Mouse (Mus musculus) midbrain, embryonic 12.5 days (tissue): ENCODE data around the gene Pkn2. TPM values are rescaled to one million over a fixed set of nuclear protein-coding genes. Genes with fewer than 3 reads are reported as not detected.

ENCODE experiments used
- ATAC-seq: fragments of 200-750 bp; cut with Nextera tagmentation; 2 replicates; pipeline ENCODE4 v1.8.0; 2017; ENCODE audit warnings: low read depth, moderate TSS enrichment, moderate library complexity; ENCODE audit not compliant: low FRiP score
- H3K27ac ChIP-seq: fragments of 300-500 bp; sonication (generic); replicated peaks from 2 replicates; pipeline ENCODE4 v1.5.1; 2016; ENCODE audit warnings: mild to moderate bottlenecking
- H3K27me3 ChIP-seq: fragments of 300-500 bp; sonication (generic); 2 replicates; pipeline ENCODE4 v1.6.1; 2016; ENCODE audit warnings: mild to moderate bottlenecking
- H3K36me3 ChIP-seq: fragments of 300-500 bp; sonication (generic); 2 replicates; pipeline ENCODE4 v1.6.1; 2016
- H3K4me1 ChIP-seq: fragments of 300-500 bp; sonication (generic); 2 replicates; pipeline ENCODE4 v1.6.1; 2016
- H3K4me2 ChIP-seq: fragments of 300-500 bp; sonication (generic); replicated peaks from 2 replicates; pipeline ENCODE4 v1.6.1; 2016; ENCODE audit warnings: mild to moderate bottlenecking, moderate library complexity
- H3K4me3 ChIP-seq: fragments of 300-500 bp; sonication (generic); 2 replicates; pipeline ENCODE4 v1.5.1; 2016; ENCODE audit warnings: mild to moderate bottlenecking
- H3K9ac ChIP-seq: fragments of 300-500 bp; sonication (generic); replicated peaks from 2 replicates; pipeline ENCODE4 v1.6.1; 2016; ENCODE audit warnings: mild to moderate bottlenecking, moderate library complexity
- H3K9me3 ChIP-seq: fragments of 300-500 bp; sonication (generic); 2 replicates; pipeline ENCODE4 v1.6.1; 2016; ENCODE audit warnings: mild to moderate bottlenecking
- WGBS: fragments of 180-500 bp; shearing (Covaris S2); methylation state at CpG from one replicate; pipeline ENCODE4 v1.1.7; 2016; 5-methylcytosine and 5-hydroxymethylcytosine counted together
- polyA plus RNA-seq: library from polyadenylated mRNA; unstranded; fragments of >200 nt; fragmentation: Nextera tagmentation; extraction: Ambion mirVana; gene quantifications from 2 replicates; pipeline ENCODE4 v1.2.1, GENCODE M21; 2016

Pkn2 gene
- polyA plus RNA-seq, 1 experiment from 2014 or later = 55.0 TPM

DNA sequence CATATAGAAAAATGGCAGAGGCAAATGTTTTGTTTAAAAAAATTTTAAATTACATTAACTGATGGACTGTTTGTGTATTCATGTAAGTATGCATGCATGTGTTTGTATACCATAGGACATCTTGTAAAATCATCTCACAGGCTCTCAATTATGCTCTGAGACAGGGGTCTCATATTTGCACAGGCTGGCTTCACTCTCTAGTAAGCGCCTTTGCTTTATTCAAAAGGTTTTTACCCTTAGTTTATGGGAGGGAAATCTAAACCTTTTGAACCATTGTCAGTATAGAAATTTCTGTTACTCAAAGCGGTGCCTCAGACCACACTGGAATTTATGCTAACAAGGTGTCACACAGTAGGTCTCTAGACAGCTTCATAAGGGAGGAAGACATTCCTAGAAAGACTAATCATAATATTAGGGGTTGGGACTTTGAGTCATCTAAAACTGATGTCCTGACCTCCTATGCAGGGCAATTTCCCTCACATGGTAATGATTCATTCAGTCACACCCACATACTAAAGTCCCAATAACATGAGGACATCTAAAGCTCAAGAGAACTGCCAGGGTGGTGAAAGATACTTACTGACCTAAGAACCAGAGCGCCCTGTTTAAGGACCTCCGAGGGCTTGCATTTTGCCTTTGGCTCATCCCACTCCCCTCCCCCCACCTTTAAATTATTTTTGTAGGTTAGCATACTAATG is 55.2 kb downstream of the Pkn2 start:
- Histone ChIP-seq H3K4me1 (no peaks in the 10 kb centered on the region), H3K27ac (no peak overlapping the region), H3K4me2 (no peak overlapping the region), H3K4me3 (no peak overlapping the region), H3K9ac (no peak overlapping the region), H3K27me3 (no peaks in the 10 kb centered on the region), H3K36me3 (peaks cover 28% of the 10 kb centered on the region), H3K9me3 (no peaks in the 10 kb centered on the region)
- WGBS = 90% methylated on average over 4 of the region's 4 CpGs
- no peak for ATAC-seq

- Histone ChIP-seq H3K36me3 (peaks cover 34% of the 10 kb centered on the region), H3K4me2 (no peak overlapping the region), H3K9ac (no peak overlapping the region), H3K4me1 (no peaks in the 10 kb centered on the region), H3K27me3 (no peaks in the 10 kb centered on the region), H3K4me3 (no peak overlapping the region), H3K9me3 (no peaks in the 10 kb centered on the region), H3K27ac (no peak overlapping the region)
- 94% methylated on average over 1 of the region's 1 CpGs for WGBS
- ATAC-seq = no peak
Measured at GRCm38 (mm10) chr3:142823606-142824005, 58.2 kb downstream of the Pkn2 start.

GRCm38 (mm10) chr3:142817506-142817905 is 64.3 kb downstream of the Pkn2 start:
- 100% methylated on average over 3 of the region's 3 CpGs for WGBS
- H3K36me3 ChIP-seq = peaks cover 32% of the 10 kb centered on the region
- no peaks in the 10 kb centered on the region for H3K9me3 ChIP-seq
- H3K9ac ChIP-seq = no peak overlapping the region
- H3K4me3 ChIP-seq = no peak overlapping the region
- no peak overlapping the region for H3K27ac ChIP-seq
- H3K27me3 ChIP-seq = no peaks in the 10 kb centered on the region
- no peak for ATAC-seq
- H3K4me1 ChIP-seq = no peaks in the 10 kb centered on the region
- H3K4me2 ChIP-seq = no peak overlapping the region

GRCm38 (mm10) chr3:142811582-142811981 is 70.2 kb downstream of the Pkn2 start:
- H3K4me1 ChIP-seq = no peaks in the 10 kb centered on the region
- no peak overlapping the region for H3K4me3 ChIP-seq
- H3K9ac ChIP-seq = no peak overlapping the region
- H3K27ac ChIP-seq = no peak overlapping the region
- no peaks in the 10 kb centered on the region for H3K9me3 ChIP-seq
- 94% methylated on average over 3 of the region's 3 CpGs for WGBS
- no peak overlapping the region for H3K4me2 ChIP-seq
- no peaks in the 10 kb centered on the region for H3K27me3 ChIP-seq
- no peak for ATAC-seq
- H3K36me3 ChIP-seq = peaks cover 30% of the 10 kb centered on the region

DNA sequence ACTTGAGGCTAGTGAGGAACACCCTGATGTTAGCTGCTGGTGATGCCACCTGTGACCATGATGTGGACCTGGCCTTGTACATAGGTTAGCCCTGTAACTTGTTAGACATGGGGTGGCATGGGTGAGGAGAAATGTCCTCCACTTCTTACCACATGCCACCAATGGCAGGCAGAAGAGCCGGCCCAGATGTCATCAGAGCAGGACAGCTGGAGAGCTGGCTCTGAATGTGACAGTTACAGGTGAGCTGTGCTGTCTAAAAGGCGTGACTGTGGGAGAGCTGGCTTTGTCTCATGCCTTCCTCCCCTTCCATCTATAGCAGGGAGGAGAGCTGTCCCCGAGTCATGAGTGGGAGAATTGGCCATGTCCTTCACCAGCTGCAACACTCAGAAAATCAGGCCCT is 86.2 kb downstream of the Pkn2 start:
- H3K36me3 ChIP-seq = peaks cover 64% of the 10 kb centered on the region
- ATAC-seq = no peak

GRCm38 (mm10) chr3:142786423-142787072 is 95.3 kb downstream of the Pkn2 start:
- Histone ChIP-seq H3K27ac (no peak overlapping the region), H3K4me3 (no peak overlapping the region), H3K4me1 (no peaks in the 10 kb centered on the region), H3K9ac (no peak overlapping the region), H3K27me3 (no peaks in the 10 kb centered on the region), H3K36me3 (peaks cover 68% of the 10 kb centered on the region), H3K9me3 (no peaks in the 10 kb centered on the region), H3K4me2 (no peak overlapping the region)
- WGBS = 70% methylated on average over 2 of the region's 2 CpGs
- peak; percentile 39; the same call in 1 of the 2 replicates for ATAC-seq

More for the DNA sequence above, 86.2 kb downstream of the Pkn2 start:
- Histone ChIP-seq H3K27ac (no peak overlapping the region), H3K4me3 (no peak overlapping the region), H3K4me1 (no peaks in the 10 kb centered on the region), H3K9ac (no peak overlapping the region), H3K4me2 (no peak overlapping the region), H3K9me3 (no peaks in the 10 kb centered on the region), H3K27me3 (no peaks in the 10 kb centered on the region)
- WGBS = 92% methylated on average over 3 of the region's 3 CpGs

DNA sequence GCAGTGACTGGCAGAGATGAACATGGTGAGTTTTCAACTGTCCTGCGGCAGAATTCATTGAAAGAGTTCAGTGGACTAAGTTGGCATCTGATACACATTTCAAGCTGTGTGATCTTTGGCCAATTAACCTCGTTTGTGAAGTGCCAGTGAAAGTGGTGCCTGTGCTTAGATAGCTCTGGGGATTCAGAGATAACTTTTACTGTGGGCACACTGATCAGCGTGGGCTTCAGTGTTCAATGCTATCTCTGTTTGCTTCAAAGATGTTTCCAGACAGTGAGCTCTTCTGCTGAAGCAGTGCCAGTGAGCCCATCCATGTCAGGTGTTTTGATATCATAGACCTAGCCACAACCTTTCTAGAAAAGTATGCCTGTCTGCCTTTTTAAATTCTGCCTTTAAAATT is 104.6 kb downstream of the Pkn2 start:
- Histone ChIP-seq H3K4me1 (no peaks in the 10 kb centered on the region), H3K27me3 (no peaks in the 10 kb centered on the region), H3K9me3 (no peaks in the 10 kb centered on the region), H3K4me3 (no peak overlapping the region), H3K4me2 (no peak overlapping the region), H3K27ac (no peak overlapping the region), H3K9ac (no peak overlapping the region), H3K36me3 (peaks cover 64% of the 10 kb centered on the region)
- ATAC-seq = no peak
- WGBS = 86% methylated on average over 3 of the region's 3 CpGs

GRCm38 (mm10) chr3:142773538-142774191 is 108.1 kb downstream of the Pkn2 start:
- 85% methylated on average over 4 of the region's 4 CpGs for WGBS
- Histone ChIP-seq H3K9me3 (no peaks in the 10 kb centered on the region), H3K9ac (no peak overlapping the region), H3K27me3 (no peaks in the 10 kb centered on the region), H3K4me2 (no peak overlapping the region), H3K27ac (no peak overlapping the region), H3K4me1 (0 out of 2 replicates have a peak, but pooled peaks cover 3% of the 10 kb centered on the region), H3K4me3 (no peak overlapping the region), H3K36me3 (peaks cover 37% of the 10 kb centered on the region)
- ATAC-seq = no peak

DNA sequence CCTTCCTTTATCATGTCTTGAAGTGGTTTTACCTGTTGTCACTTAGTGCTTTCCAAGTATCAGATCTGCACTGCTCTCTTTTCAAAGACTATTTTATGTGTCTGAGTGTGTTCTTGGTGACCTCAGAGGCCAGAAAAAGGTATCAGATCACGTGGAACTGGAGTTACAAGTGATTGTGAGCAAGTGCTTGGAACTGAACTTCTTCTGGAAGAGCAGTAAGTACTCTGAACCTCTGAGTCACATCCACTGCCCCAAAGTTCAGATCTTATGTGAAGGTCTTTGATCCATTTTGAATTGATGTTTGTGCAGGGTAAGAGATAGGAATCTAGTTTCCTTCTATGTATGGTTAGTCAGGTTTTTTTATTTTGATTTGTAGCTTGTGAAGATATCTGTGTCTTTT is 111.3 kb downstream of the Pkn2 start:
- Histone ChIP-seq H3K27ac (no peak overlapping the region), H3K4me1 (peaks cover 15% of the 10 kb centered on the region), H3K4me2 (no peak overlapping the region), H3K36me3 (peaks cover 28% of the 10 kb centered on the region), H3K9ac (no peak overlapping the region), H3K9me3 (no peaks in the 10 kb centered on the region), H3K4me3 (no peak overlapping the region), H3K27me3 (no peaks in the 10 kb centered on the region)
- ATAC-seq = no peak
- WGBS = 61% methylated on average over 1 of the region's 1 CpGs

DNA sequence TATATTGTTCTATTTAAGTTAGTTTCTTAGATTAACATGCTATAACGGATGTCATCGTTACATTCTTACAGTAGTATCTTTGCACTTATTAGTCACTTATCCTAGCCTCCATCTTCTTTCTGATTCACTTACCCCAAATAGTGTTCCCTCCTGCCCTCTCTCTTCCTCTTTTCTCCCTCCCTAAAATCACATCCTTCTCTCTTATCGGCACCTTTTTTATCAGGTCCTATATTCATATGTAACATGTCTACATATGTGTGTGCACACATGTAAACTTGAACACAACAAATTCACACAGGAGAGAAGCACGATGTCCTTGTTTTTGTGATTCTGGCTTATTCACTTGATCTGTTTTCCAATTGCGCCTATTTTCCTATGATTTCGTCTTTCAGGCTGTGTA is 113.3 kb downstream of the Pkn2 start:
- no peaks in the 10 kb centered on the region for H3K27me3 ChIP-seq
- no peak for ATAC-seq
- H3K36me3 ChIP-seq = peaks cover 18% of the 10 kb centered on the region
- no peak overlapping the region for H3K4me2 ChIP-seq
- WGBS = 93% methylated on average over 6 of the region's 6 CpGs
- H3K4me1 ChIP-seq = peaks cover 15% of the 10 kb centered on the region
- H3K9ac ChIP-seq = no peak overlapping the region
- H3K27ac ChIP-seq = no peak overlapping the region
- no peaks in the 10 kb centered on the region for H3K9me3 ChIP-seq
- H3K4me3 ChIP-seq = no peak overlapping the region

GRCm38 (mm10) chr3:142765778-142766165 is 116.0 kb downstream of the Pkn2 start:
- no peaks in the 10 kb centered on the region for H3K36me3 ChIP-seq
- no peaks in the 10 kb centered on the region for H3K9me3 ChIP-seq
- peaks cover 15% of the 10 kb centered on the region for H3K4me1 ChIP-seq
- H3K4me2 ChIP-seq = peak overlapping the region; percentile 66
- H3K4me3 ChIP-seq = peak overlapping the region; percentile 72
- peak overlapping the region; percentile 85 for H3K9ac ChIP-seq
- 28% methylated on average over 10 of the region's 10 CpGs for WGBS
- H3K27me3 ChIP-seq = no peaks in the 10 kb centered on the region
- H3K27ac ChIP-seq = no peak overlapping the region
- ATAC-seq = no peak

DNA sequence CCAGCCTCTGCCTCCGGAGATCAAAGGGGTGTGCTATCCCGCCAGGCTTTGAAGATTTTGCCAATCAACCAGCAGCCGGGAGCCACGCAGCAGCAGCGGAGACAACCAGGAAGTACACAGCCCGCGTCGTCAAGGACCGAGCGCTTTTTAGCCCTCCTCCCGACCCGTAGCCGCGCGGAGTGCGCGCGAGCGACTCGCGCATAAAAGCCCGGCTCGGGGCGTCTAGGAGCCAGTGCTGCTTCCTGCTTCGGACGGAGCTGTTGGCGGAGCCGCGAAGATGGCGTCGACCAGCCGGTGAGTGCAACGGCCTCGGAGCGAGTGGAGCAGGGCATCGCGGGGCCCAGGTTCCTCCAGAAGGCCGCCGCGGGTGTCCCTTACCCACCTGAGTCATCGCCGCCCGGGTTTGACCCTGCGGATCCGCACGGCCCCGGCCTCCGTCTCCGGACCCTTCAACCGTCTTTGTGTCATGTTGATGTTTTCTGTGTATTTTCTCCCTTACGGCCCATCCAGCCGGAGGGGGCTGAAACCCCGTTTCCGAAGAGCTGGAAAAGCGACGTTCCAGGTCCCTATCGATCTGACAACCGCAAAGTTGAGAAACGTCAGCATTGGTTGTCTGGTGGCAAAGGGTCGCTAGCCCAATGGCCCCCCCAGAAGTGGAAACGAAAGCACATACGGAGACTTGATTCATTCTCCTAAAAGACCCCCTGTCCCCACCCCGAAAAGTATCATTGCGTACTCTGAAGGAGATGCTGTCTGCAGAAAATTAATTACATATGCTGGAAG is 116.6 kb downstream of the Pkn2 start, which contains the start of gene Gtf2b:
TSS of gene Gtf2b (plus strand) at position 51 of the 783 bp plus-strand sequence.
- H3K27me3 ChIP-seq = no peaks in the 10 kb centered on the region
- no peaks in the 10 kb centered on the region for H3K9me3 ChIP-seq
- under 1% methylated on average over 64 of the region's 64 CpGs for WGBS
- peaks cover 15% of the 10 kb centered on the region for H3K4me1 ChIP-seq
- peak within 1 kb of the TSS; percentile 85 for H3K9ac ChIP-seq
- H3K4me2 ChIP-seq = peak within 1 kb of the TSS; percentile 66
- H3K27ac ChIP-seq = peak within 1 kb of the TSS; percentile 84
- H3K36me3 ChIP-seq = no peaks in the 10 kb centered on the region
- peak within 1 kb of the TSS; percentile 72 for H3K4me3 ChIP-seq
- peak; percentile 100 for ATAC-seq
